14 mouse cellular contexts compared by ENCODE assay signal in the genomic region with DNA sequence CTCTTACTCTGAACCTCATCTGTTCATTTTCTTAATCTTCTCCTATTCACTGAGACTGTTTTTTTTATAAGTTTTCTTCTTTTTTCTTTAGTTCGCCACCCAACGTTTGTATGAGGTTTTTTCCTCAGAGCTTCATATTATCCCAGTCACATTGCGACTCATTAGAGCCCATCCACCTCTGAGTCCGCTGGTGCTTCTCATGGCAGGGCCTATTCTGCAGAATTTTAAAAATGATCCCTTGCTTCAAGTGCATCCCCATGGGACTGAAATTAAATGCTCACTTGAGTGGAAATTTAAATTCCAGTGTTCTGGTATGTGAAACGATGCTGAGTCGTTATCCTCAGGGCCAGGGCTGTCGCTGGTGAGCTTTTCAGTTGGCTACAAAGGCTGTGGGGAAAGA.
DNase-seq lines count a peak whose midpoint lies in the region; ATAC-seq and TF ChIP-seq lines count a peak whose summit lies in the region.
"Had no signal": no experiment of that assay in that cellular context is flagged by ENCODE, and none has a peak within 500 bp of the region (broad histone marks: within the 10 kb centered on the region; RNA-seq: fewer than 3 reads in every experiment).

No protein-coding gene starts in this region.

- 39% methylated on average over 7 of the region's 7 CpGs for whole genome bisulfite sequencing in hindbrain, embryonic 11.5 days
- WGBS in hindbrain, embryonic 10.5 days, result 53% methylated on average over 7 of the region's 7 CpGs
- 19% methylated on average over 7 of the region's 7 CpGs for WGBS in forebrain, postnatal 0 days
- WGBS in midbrain, embryonic 11.5 days, result 39% methylated on average over 7 of the region's 7 CpGs
- WGBS in neural tube, embryonic 14.5 days, result 35% methylated on average over 7 of the region's 7 CpGs
- 62% methylated on average over 7 of the region's 7 CpGs for WGBS in intestine, postnatal 0 days
- 36% methylated on average over 7 of the region's 7 CpGs for WGBS in cerebellum, adult 2 months

- H3K9ac ChIP-seq in hindbrain, embryonic 11.5 days (ENCODE audit: low read depth, low read length), result no peak overlapping the region
- H3K9ac ChIP-seq in forebrain, postnatal 0 days, result no peak overlapping the region
- H3K9ac ChIP-seq in midbrain, embryonic 11.5 days (ENCODE audit: low read length), result no peak overlapping the region
- no peak overlapping the region for H3K9ac ChIP-seq in neural tube, embryonic 14.5 days (replicated peaks; ENCODE audit: low read depth, low read length)
- no peak overlapping the region for H3K9ac ChIP-seq in intestine, postnatal 0 days (ENCODE audit: low read depth, low read length)
- H3K9ac ChIP-seq: embryonic facial prominence, embryonic 15.5 days; liver, embryonic 13.5 days had no signal

- H3K27me3 ChIP-seq in hindbrain, embryonic 11.5 days (ENCODE audit: control insufficient read depth, insufficient read depth, low read length), result no peaks in the 10 kb centered on the region
- no peaks in the 10 kb centered on the region for H3K27me3 ChIP-seq in hindbrain, embryonic 10.5 days (ENCODE audit: insufficient read depth, poor library complexity, severe bottlenecking)
- no peaks in the 10 kb centered on the region for H3K27me3 ChIP-seq in forebrain, postnatal 0 days (ENCODE audit: insufficient read depth, low read length)
- H3K27me3 ChIP-seq in midbrain, embryonic 11.5 days (ENCODE audit: control insufficient read depth, insufficient read depth, low read length), result no peaks in the 10 kb centered on the region
- H3K27me3 ChIP-seq in neural tube, embryonic 14.5 days (ENCODE audit: control insufficient read depth, insufficient read depth, low read length), result no peaks in the 10 kb centered on the region
- no peaks in the 10 kb centered on the region for H3K27me3 ChIP-seq in intestine, postnatal 0 days (replicated peaks; ENCODE audit: control insufficient read depth, insufficient read depth, low read length)
- no peaks in the 10 kb centered on the region for H3K27me3 ChIP-seq in cerebellum, adult 2 months (ENCODE audit: control insufficient read depth, insufficient read depth, low read length)
- H3K27me3 ChIP-seq: embryonic facial prominence, embryonic 15.5 days; liver, embryonic 13.5 days; Patski had no signal

- no peaks in the 10 kb centered on the region for H3K9me3 ChIP-seq in hindbrain, embryonic 11.5 days (ENCODE audit: control insufficient read depth, low read length)
- no peaks in the 10 kb centered on the region for H3K9me3 ChIP-seq in hindbrain, embryonic 10.5 days
- H3K9me3 ChIP-seq in forebrain, postnatal 0 days (ENCODE audit: low read length), result no peaks in the 10 kb centered on the region
- H3K9me3 ChIP-seq in midbrain, embryonic 11.5 days (ENCODE audit: control insufficient read depth, low read length), result no peaks in the 10 kb centered on the region
- H3K9me3 ChIP-seq in neural tube, embryonic 14.5 days (ENCODE audit: control insufficient read depth, low read length), result no peaks in the 10 kb centered on the region
- no peaks in the 10 kb centered on the region for H3K9me3 ChIP-seq in intestine, postnatal 0 days (ENCODE audit: control insufficient read depth)
- H3K9me3 ChIP-seq: embryonic facial prominence, embryonic 15.5 days; liver, embryonic 13.5 days had no signal

- no peak for TF ChIP-seq POLR2A in cerebellum, adult 2 months (IDR thresholded peaks at IDR 0.05; ENCODE audit: borderline replicate concordance, insufficient read depth, low read length)

- TF ChIP-seq CTCF in forebrain, postnatal 0 days (IDR thresholded peaks at IDR 0.05; ENCODE audit: low read depth), result no peak
- TF ChIP-seq CTCF in intestine, postnatal 0 days (IDR thresholded peaks at IDR 0.05; ENCODE audit: low read depth), result no peak
- TF ChIP-seq CTCF in cerebellum, adult 2 months (IDR thresholded peaks at IDR 0.05; ENCODE audit: borderline replicate concordance, insufficient read depth, low read depth, low read length), result no peak

- no peak overlapping the region for H3K27ac ChIP-seq in hindbrain, embryonic 11.5 days (ENCODE audit: low read depth, low read length)
- H3K27ac ChIP-seq in hindbrain, embryonic 10.5 days, result no peak overlapping the region
- H3K27ac ChIP-seq in forebrain, postnatal 0 days (ENCODE audit: low read depth, low read length), result 0 out of 2 replicates have a peak overlapping the region, but pooled peaks have one; percentile 42
- H3K27ac ChIP-seq in midbrain, embryonic 11.5 days (ENCODE audit: low read depth, low read length), result peak overlapping the region; percentile 41
- H3K27ac ChIP-seq in neural tube, embryonic 14.5 days (ENCODE audit: low read depth, low read length), result peak overlapping the region; percentile 52
- H3K27ac ChIP-seq in intestine, postnatal 0 days (ENCODE audit: low read depth, low read length), result no peak overlapping the region
- H3K27ac ChIP-seq in cerebellum, adult 2 months (ENCODE audit: insufficient read depth, low read length), result no peak overlapping the region
- H3K27ac ChIP-seq: embryonic facial prominence, embryonic 15.5 days; liver, embryonic 13.5 days had no signal

- H3K4me3 ChIP-seq in hindbrain, embryonic 11.5 days (ENCODE audit: low read depth, low read length), result no peak overlapping the region
- no peak overlapping the region for H3K4me3 ChIP-seq in hindbrain, embryonic 10.5 days
- H3K4me3 ChIP-seq in forebrain, postnatal 0 days (ENCODE audit: low read depth, low read length), result no peak overlapping the region
- no peak overlapping the region for H3K4me3 ChIP-seq in midbrain, embryonic 11.5 days (ENCODE audit: low read depth, low read length)
- H3K4me3 ChIP-seq in neural tube, embryonic 14.5 days (ENCODE audit: low read depth, low read length), result no peak overlapping the region
- H3K4me3 ChIP-seq in intestine, postnatal 0 days (ENCODE audit: low read depth, low read length), result no peak overlapping the region
- H3K4me3 ChIP-seq in cerebellum, adult 2 months (replicated peaks; ENCODE audit: insufficient read depth, low read depth, low read length), result no peak overlapping the region
- H3K4me3 ChIP-seq: embryonic facial prominence, embryonic 15.5 days; liver, embryonic 13.5 days had no signal

- no peaks in the 10 kb centered on the region for H3K36me3 ChIP-seq in hindbrain, embryonic 11.5 days (ENCODE audit: control insufficient read depth, insufficient read depth, low read length)
- H3K36me3 ChIP-seq in hindbrain, embryonic 10.5 days, result no peaks in the 10 kb centered on the region
- H3K36me3 ChIP-seq in forebrain, postnatal 0 days (ENCODE audit: insufficient read depth), result no peaks in the 10 kb centered on the region
- H3K36me3 ChIP-seq in midbrain, embryonic 11.5 days (ENCODE audit: control insufficient read depth, insufficient read depth, low read length), result no peaks in the 10 kb centered on the region
- no peaks in the 10 kb centered on the region for H3K36me3 ChIP-seq in neural tube, embryonic 14.5 days (ENCODE audit: control insufficient read depth, insufficient read depth, low read length)
- H3K36me3 ChIP-seq in intestine, postnatal 0 days (ENCODE audit: control insufficient read depth, insufficient read depth), result no peaks in the 10 kb centered on the region
- H3K36me3 ChIP-seq: embryonic facial prominence, embryonic 15.5 days; liver, embryonic 13.5 days had no signal

- intact Hi-C loops in heart, postnatal 10 days (cut with DNase I), result no loop called here

- no peak overlapping the region for H3K4me2 ChIP-seq in hindbrain, embryonic 11.5 days (replicated peaks; ENCODE audit: low read depth, low read length)
- H3K4me2 ChIP-seq in forebrain, postnatal 0 days (ENCODE audit: low read depth), result no peak overlapping the region
- no peak overlapping the region for H3K4me2 ChIP-seq in midbrain, embryonic 11.5 days
- no peak overlapping the region for H3K4me2 ChIP-seq in neural tube, embryonic 14.5 days (ENCODE audit: low read depth, low read length)
- H3K4me2 ChIP-seq in intestine, postnatal 0 days (replicated peaks; ENCODE audit: low read depth), result no peak overlapping the region
- H3K4me2 ChIP-seq: embryonic facial prominence, embryonic 15.5 days; liver, embryonic 13.5 days had no signal

- peak; percentile 45 for ATAC-seq in hindbrain, embryonic 11.5 days (ENCODE audit: low FRiP score)
- peak; percentile 32 for ATAC-seq in forebrain, postnatal 0 days
- ATAC-seq in midbrain, embryonic 11.5 days (ENCODE audit: low FRiP score), result peak; percentile 59
- ATAC-seq in neural tube, embryonic 14.5 days (ENCODE audit: low read depth), result peak; percentile 54
- no peak for ATAC-seq in intestine, postnatal 0 days
- ATAC-seq: Patski had no signal

- H3K4me1 ChIP-seq in hindbrain, embryonic 11.5 days (replicated peaks; ENCODE audit: control insufficient read depth, insufficient read depth, low read length), result no peaks in the 10 kb centered on the region
- peaks cover 20% of the 10 kb centered on the region for H3K4me1 ChIP-seq in hindbrain, embryonic 10.5 days (replicated peaks)
- peaks cover 15% of the 10 kb centered on the region; the same call in 1 of the 2 replicates for H3K4me1 ChIP-seq in forebrain, postnatal 0 days (ENCODE audit: insufficient read depth)
- H3K4me1 ChIP-seq in midbrain, embryonic 11.5 days (ENCODE audit: control insufficient read depth, insufficient read depth, low read length), result peaks cover 10% of the 10 kb centered on the region
- peaks cover 12% of the 10 kb centered on the region for H3K4me1 ChIP-seq in neural tube, embryonic 14.5 days (ENCODE audit: control insufficient read depth, insufficient read depth, low read length)
- H3K4me1 ChIP-seq in intestine, postnatal 0 days (replicated peaks; ENCODE audit: control insufficient read depth, insufficient read depth, low read length), result no peaks in the 10 kb centered on the region
- H3K4me1 ChIP-seq in cerebellum, adult 2 months (ENCODE audit: control insufficient read depth, insufficient read depth, low read length), result no peaks in the 10 kb centered on the region
- H3K4me1 ChIP-seq: embryonic facial prominence, embryonic 15.5 days; liver, embryonic 13.5 days had no signal

- no peak for DNase-seq in hindbrain, embryonic 11.5 days (ENCODE audit: low spot score)
- DNase-seq in hindbrain, embryonic 10.5 days (ENCODE audit: low spot score), result no peak
- DNase-seq in forebrain, postnatal 0 days, result no peak
- no peak for DNase-seq in midbrain, embryonic 11.5 days (ENCODE audit: low spot score, missing footprints)
- no peak for DNase-seq in heart, postnatal 10 days
- no peak for DNase-seq in cerebellum, adult 2 months
- DNase-seq: B cell, adult 2 months; cerebellum, adult 9-10 months; kidney, adult 8-10 months; liver, embryonic 13.5 days had no signal

Comparison
In these comparisons a context has a peak if more than half of its experiments do, and no peak if none do; other contexts are left out.
1. H3K27ac ChIP-seq: peak in forebrain, postnatal 0 days (single experiment), midbrain, embryonic 11.5 days (single experiment) and neural tube, embryonic 14.5 days (single experiment); none in hindbrain, embryonic 11.5 days (single experiment), hindbrain, embryonic 10.5 days (single experiment), intestine, postnatal 0 days (single experiment) and cerebellum, adult 2 months (single experiment).